Mouse (Mus musculus): ENCODE measurements around the gene Tigit. TPM values are rescaled to one million over a fixed set of nuclear protein-coding genes. Genes with fewer than 3 reads are reported as not detected.

The Tigit gene
- polyA plus RNA-seq, 1 experiment from 2014 or later: 0.23 TPM

DNA sequence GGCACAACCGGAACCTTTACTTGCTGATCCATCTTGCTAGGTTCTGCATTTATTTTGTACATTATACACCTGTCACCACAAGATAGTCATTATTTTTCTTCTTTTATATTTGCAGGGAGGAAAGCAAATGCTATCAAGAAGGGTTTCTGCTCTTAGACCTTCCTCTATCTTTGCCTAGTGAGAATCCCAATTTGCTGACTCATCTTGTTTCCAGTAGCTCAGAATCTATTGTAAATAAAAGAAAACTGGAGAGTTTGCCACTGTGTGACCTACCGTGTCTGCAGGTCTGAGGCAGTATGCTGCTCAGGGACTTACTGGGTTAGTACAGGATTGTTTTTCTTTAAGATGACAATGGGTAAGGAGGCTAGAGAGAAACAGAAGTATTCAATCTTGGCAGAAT is 24.0 kb upstream of the Tigit start:
- Histone ChIP-seq H3K4me1 (ENCODE audit: control insufficient read depth, insufficient read depth, low read length) (no peaks in the 10 kb centered on the region), H3K9me3 (ENCODE audit: control insufficient read depth, low read length) (no peaks in the 10 kb centered on the region), H3K27ac (ENCODE audit: low read depth, low read length) (no peak overlapping the region), H3K36me3 (ENCODE audit: control insufficient read depth, insufficient read depth, low read length) (no peaks in the 10 kb centered on the region), H3K4me3 (ENCODE audit: low read depth, low read length) (no peak overlapping the region), H3K9ac (replicated peaks; ENCODE audit: low read depth, low read length) (no peak overlapping the region), H3K27me3 (ENCODE audit: control insufficient read depth, insufficient read depth, low read length) (no peaks in the 10 kb centered on the region), H3K4me2 (ENCODE audit: low read depth, low read length) (no peak overlapping the region)
- no peak for ATAC-seq (ENCODE audit: low read depth)
- 76% methylated on average over 2 of the region's 2 CpGs for WGBS

DNA sequence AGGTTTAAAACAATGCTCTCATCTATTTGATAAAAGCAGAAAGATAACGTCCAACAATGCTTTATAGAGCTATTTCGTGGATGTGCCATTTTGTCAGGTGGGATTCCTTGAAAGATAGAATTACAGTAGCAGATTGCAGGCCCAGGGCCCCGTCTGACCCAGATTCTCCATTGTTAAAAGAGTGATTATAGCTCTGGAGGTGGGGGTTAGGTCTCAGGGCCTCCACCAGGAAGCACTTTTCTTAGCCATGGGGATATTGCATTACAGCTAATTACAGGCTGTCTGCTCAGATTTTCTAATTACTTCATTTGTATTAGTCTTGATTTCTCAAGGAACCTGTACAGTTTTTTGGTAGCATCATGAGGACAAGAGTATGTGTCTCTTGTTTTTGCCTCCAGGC is 10.5 kb upstream of the Tigit start:
- no peaks in the 10 kb centered on the region for H3K36me3 ChIP-seq (ENCODE audit: control insufficient read depth, insufficient read depth, low read length)
- H3K27ac ChIP-seq (ENCODE audit: low read depth, low read length): no peak overlapping the region
- H3K9me3 ChIP-seq (ENCODE audit: control insufficient read depth, low read length): no peaks in the 10 kb centered on the region
- H3K9ac ChIP-seq (replicated peaks; ENCODE audit: low read depth, low read length): no peak overlapping the region
- no peak for ATAC-seq (ENCODE audit: low read depth)
- H3K4me1 ChIP-seq (ENCODE audit: control insufficient read depth, insufficient read depth, low read length): no peaks in the 10 kb centered on the region
- no peak overlapping the region for H3K4me2 ChIP-seq (ENCODE audit: low read depth, low read length)
- no peak overlapping the region for H3K4me3 ChIP-seq (ENCODE audit: low read depth, low read length)
- no peaks in the 10 kb centered on the region for H3K27me3 ChIP-seq (ENCODE audit: control insufficient read depth, insufficient read depth, low read length)
- WGBS: 89% methylated on average over 3 of the region's 3 CpGs

DNA sequence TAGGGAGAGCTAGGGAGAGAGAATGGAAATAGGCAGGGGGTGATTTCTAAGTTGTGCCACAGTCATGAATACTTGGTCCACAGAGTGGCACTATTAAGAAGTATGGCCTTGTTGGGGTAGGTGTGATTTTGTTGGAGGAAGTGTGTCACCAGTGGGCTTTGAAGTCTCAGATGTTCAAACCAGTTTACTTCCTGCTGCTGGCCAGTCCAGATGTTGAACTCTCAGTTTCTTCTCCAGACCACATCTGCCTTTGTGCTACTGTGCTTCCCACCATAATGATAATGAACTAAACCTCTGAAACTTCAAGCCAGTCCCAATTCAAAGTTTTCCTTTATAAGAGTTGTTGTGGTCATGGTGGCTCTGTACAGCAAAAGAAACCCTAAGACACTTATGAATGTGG is 8.8 kb upstream of the Tigit start:
- H3K4me3 ChIP-seq (ENCODE audit: low read depth, low read length): no peak overlapping the region
- ATAC-seq (ENCODE audit: low read depth): no peak
- no peak overlapping the region for H3K9ac ChIP-seq (replicated peaks; ENCODE audit: low read depth, low read length)

DNA sequence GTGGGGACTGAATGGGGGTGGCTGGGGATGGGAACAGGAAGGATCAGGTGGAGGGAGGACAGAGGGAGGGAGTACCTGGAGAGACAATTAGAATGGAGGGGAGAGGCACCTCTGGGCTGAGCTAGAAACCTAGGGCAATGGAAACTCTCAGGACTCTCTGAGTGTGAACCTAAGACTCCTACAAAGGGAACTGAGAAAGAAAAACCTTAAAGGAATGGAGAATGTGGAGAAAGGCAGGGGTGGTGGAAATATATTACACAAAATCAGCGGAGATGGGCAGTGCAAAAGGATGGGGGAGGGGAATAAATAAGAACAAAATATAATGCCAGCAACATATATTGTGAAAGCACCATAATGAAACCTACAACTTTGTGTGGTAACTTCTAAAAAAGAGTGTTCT is 8.0 kb upstream of the Tigit start:
- Histone ChIP-seq H3K27me3 (ENCODE audit: control insufficient read depth, insufficient read depth, low read length) (no peaks in the 10 kb centered on the region), H3K4me2 (ENCODE audit: low read depth, low read length) (no peak overlapping the region), H3K27ac (ENCODE audit: low read depth, low read length) (no peak overlapping the region), H3K4me1 (ENCODE audit: control insufficient read depth, insufficient read depth, low read length) (no peaks in the 10 kb centered on the region), H3K9me3 (ENCODE audit: control insufficient read depth, low read length) (no peaks in the 10 kb centered on the region), H3K4me3 (ENCODE audit: low read depth, low read length) (no peak overlapping the region), H3K36me3 (ENCODE audit: control insufficient read depth, insufficient read depth, low read length) (no peaks in the 10 kb centered on the region), H3K9ac (replicated peaks; ENCODE audit: low read depth, low read length) (no peak overlapping the region)
- 86% methylated on average over 1 of the region's 1 CpGs for WGBS
- ATAC-seq (ENCODE audit: low read depth): no peak

More for the DNA sequence above, 8.8 kb upstream of the Tigit start:
- no peak overlapping the region for H3K27ac ChIP-seq (ENCODE audit: low read depth, low read length)
- H3K4me1 ChIP-seq (ENCODE audit: control insufficient read depth, insufficient read depth, low read length): no peaks in the 10 kb centered on the region
- H3K36me3 ChIP-seq (ENCODE audit: control insufficient read depth, insufficient read depth, low read length): no peaks in the 10 kb centered on the region
- no peaks in the 10 kb centered on the region for H3K27me3 ChIP-seq (ENCODE audit: control insufficient read depth, insufficient read depth, low read length)
- no peaks in the 10 kb centered on the region for H3K9me3 ChIP-seq (ENCODE audit: control insufficient read depth, low read length)
- H3K4me2 ChIP-seq (ENCODE audit: low read depth, low read length): no peak overlapping the region

DNA sequence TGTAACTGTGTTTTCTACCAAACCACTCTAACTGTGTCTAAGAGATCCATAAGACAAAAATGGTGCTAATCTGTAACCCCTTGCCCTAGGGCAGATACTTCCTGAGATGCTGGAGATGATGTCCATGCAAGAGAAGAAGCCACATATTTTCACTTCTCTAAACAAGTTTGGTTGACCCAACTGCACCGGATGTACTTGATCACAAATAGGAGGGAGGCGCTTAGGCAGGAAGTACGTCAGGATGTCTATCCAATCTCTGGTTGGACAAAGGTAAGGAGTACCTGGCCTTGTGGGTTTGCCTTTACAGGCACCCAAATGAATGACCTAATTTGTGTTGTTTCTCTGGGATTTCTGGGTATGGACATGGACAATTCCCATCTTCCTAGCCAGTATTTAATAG is 4.3 kb upstream of the Tigit start:
- H3K4me1 ChIP-seq (ENCODE audit: control insufficient read depth, insufficient read depth, low read length): no peaks in the 10 kb centered on the region
- no peak overlapping the region for H3K9ac ChIP-seq (replicated peaks; ENCODE audit: low read depth, low read length)
- H3K27me3 ChIP-seq (ENCODE audit: control insufficient read depth, insufficient read depth, low read length): no peaks in the 10 kb centered on the region
- 98% methylated on average over 3 of the region's 3 CpGs for WGBS
- H3K4me3 ChIP-seq (ENCODE audit: low read depth, low read length): no peak overlapping the region
- no peak overlapping the region for H3K27ac ChIP-seq (ENCODE audit: low read depth, low read length)
- no peak overlapping the region for H3K4me2 ChIP-seq (ENCODE audit: low read depth, low read length)
- no peaks in the 10 kb centered on the region for H3K9me3 ChIP-seq (ENCODE audit: control insufficient read depth, low read length)
- no peaks in the 10 kb centered on the region for H3K36me3 ChIP-seq (ENCODE audit: control insufficient read depth, insufficient read depth, low read length)
- ATAC-seq (ENCODE audit: low read depth): no peak

DNA sequence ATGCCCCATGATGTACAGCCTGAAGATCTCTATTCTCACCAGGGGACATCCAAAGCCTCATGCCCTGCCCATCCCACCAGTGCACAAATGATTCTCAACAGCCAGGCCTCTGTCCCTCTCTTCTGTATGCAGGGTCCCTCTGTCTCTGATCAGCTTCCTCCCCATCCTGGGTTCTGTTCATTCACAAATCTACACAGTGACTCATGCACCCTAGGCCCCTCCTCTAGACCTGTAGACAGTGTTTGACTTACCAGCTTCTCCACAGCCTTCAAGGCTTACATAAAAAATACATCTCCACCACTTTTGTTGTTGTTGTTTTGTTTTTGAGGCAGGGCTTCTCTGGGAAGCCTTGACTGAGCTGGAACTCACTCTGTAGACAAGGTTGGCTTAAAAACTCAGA is 915 bp upstream of the Tigit start:
- H3K4me3 ChIP-seq (ENCODE audit: low read depth, low read length): no peak overlapping the region
- H3K27me3 ChIP-seq (ENCODE audit: control insufficient read depth, insufficient read depth, low read length): no peaks in the 10 kb centered on the region
- no peak for ATAC-seq (ENCODE audit: low read depth)

DNA sequence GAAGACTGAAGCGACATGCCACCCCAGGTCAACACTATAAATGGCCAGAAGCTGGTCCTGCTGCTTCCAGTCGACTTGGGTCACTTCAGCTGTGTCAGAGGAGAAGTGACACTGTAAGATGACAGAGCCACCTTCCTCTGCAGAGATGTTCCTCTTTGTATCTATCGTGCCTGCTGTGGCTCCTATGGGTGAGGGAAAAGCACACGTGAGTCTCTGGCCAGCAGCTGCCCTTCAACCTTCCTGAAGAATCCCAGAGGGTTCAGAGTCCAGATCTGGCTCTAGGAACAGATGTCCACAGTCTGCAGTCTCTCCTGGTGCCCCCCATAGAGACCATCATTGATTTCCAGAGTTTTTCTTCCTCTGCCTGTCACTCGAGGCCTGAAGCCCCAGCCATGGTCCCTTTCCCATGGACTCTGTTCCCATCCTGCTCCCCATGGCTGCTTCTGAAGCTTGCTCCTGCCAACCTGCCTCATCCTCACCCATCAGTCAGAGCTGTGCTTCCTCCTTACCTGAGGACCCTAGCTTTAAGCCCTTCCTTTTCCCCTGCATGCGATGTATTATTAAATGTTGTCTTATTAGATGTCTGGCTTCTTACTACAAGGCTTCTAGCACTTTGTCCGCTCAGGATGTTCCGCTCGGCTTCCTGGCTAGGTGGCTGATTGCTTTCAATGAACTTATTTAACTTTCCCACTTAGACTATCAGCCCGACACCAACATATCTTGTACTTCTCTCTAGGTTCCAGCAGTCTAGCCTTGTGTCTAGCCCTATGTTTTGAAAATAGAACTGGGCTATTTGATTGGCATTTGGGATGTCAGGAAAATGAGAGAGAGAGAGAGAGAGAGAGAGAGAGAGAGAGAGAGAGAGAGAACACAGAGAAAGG is 1.6 kb downstream of the Tigit start:
- no peak for ATAC-seq (ENCODE audit: low read depth)
- H3K9me3 ChIP-seq (ENCODE audit: control insufficient read depth, low read length): no peaks in the 10 kb centered on the region
- WGBS: 87% methylated on average over 10 of the region's 10 CpGs

More for the DNA sequence above, 915 bp upstream of the Tigit start:
- H3K27ac ChIP-seq (ENCODE audit: low read depth, low read length): no peak overlapping the region
- H3K9me3 ChIP-seq (ENCODE audit: control insufficient read depth, low read length): no peaks in the 10 kb centered on the region
- H3K4me2 ChIP-seq (ENCODE audit: low read depth, low read length): no peak overlapping the region
- H3K4me1 ChIP-seq (ENCODE audit: control insufficient read depth, insufficient read depth, low read length): no peaks in the 10 kb centered on the region
- no peaks in the 10 kb centered on the region for H3K36me3 ChIP-seq (ENCODE audit: control insufficient read depth, insufficient read depth, low read length)
- H3K9ac ChIP-seq (replicated peaks; ENCODE audit: low read depth, low read length): no peak overlapping the region

DNA sequence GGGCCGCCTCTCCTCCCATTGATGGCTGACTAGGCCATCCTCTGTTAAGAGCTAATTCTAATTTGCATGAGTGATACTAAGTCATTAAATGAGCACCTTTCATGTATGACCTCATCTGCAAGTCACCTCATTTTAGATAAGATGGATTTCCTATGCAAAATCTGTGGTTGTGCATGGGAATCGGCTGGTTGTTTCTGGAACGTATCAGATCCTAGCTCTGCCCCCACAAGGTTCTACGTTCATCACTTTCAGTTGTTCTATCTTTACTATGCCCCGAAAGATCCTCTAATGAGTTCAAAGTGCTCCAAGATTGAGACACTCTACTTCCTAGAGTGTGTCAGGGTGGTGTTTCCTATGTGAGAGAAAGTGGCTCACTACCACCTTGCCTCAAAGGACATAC is 2.4 kb downstream of the Tigit start:
- H3K27me3 ChIP-seq (ENCODE audit: control insufficient read depth, insufficient read depth, low read length): no peaks in the 10 kb centered on the region

More for the DNA sequence above, 1.6 kb downstream of the Tigit start:
- no peak overlapping the region for H3K4me2 ChIP-seq (ENCODE audit: low read depth, low read length)
- no peak overlapping the region for H3K4me3 ChIP-seq (ENCODE audit: low read depth, low read length)
- H3K27me3 ChIP-seq (ENCODE audit: control insufficient read depth, insufficient read depth, low read length): no peaks in the 10 kb centered on the region
- H3K36me3 ChIP-seq (ENCODE audit: control insufficient read depth, insufficient read depth, low read length): no peaks in the 10 kb centered on the region
- H3K27ac ChIP-seq (ENCODE audit: low read depth, low read length): no peak overlapping the region
- H3K4me1 ChIP-seq (ENCODE audit: control insufficient read depth, insufficient read depth, low read length): no peaks in the 10 kb centered on the region
- H3K9ac ChIP-seq (replicated peaks; ENCODE audit: low read depth, low read length): no peak overlapping the region

DNA sequence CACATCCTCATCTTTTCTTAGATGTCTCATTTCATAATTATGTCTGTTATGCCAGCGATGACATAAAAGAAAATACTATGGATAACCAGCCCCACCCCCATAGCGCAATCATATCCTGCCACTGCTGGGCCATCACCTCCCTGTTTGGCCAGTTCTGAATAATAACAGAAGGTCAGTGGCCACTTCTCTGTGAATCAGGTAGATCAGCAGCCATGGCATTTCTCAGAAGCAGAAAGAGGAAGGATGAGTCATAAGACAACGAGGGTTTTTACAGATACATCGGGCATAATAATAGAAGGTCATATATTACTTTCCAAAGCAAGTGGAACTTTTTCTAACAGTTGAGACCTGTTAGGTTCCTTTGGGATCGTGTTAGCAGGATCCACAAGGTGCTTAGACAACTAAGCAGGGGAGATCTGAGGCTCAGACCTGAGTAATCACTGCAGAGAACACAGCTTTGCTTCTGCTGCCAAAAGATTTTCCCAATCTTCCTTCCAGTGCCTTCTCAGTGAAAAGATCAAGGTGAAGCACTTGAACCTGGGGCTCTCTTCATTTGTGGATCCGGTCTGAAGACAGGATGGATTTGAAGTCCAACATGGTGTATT is 8.7 kb downstream of the Tigit start:
- Histone ChIP-seq H3K4me1 (ENCODE audit: control insufficient read depth, insufficient read depth, low read length) (no peaks in the 10 kb centered on the region), H3K4me3 (ENCODE audit: low read depth, low read length) (no peak overlapping the region), H3K27ac (ENCODE audit: low read depth, low read length) (no peak overlapping the region), H3K36me3 (ENCODE audit: control insufficient read depth, insufficient read depth, low read length) (no peaks in the 10 kb centered on the region), H3K4me2 (ENCODE audit: low read depth, low read length) (no peak overlapping the region), H3K9me3 (ENCODE audit: control insufficient read depth, low read length) (no peaks in the 10 kb centered on the region), H3K9ac (replicated peaks; ENCODE audit: low read depth, low read length) (no peak overlapping the region), H3K27me3 (ENCODE audit: control insufficient read depth, insufficient read depth, low read length) (no peaks in the 10 kb centered on the region)
- 91% methylated on average over 6 of the region's 6 CpGs for WGBS
- ATAC-seq (ENCODE audit: low read depth): no peak

More for the DNA sequence above, 2.4 kb downstream of the Tigit start:
- Histone ChIP-seq H3K4me3 (ENCODE audit: low read depth, low read length) (no peak overlapping the region), H3K36me3 (ENCODE audit: control insufficient read depth, insufficient read depth, low read length) (no peaks in the 10 kb centered on the region), H3K4me1 (ENCODE audit: control insufficient read depth, insufficient read depth, low read length) (no peaks in the 10 kb centered on the region), H3K27ac (ENCODE audit: low read depth, low read length) (no peak overlapping the region), H3K4me2 (ENCODE audit: low read depth, low read length) (no peak overlapping the region), H3K9me3 (ENCODE audit: control insufficient read depth, low read length) (no peaks in the 10 kb centered on the region), H3K9ac (replicated peaks; ENCODE audit: low read depth, low read length) (no peak overlapping the region)
- no peak for ATAC-seq (ENCODE audit: low read depth)
- WGBS: 93% methylated on average over 5 of the region's 5 CpGs

Measured in neural tube, embryonic 14.5 days (tissue).